Mouse (Mus musculus): ENCODE results near the gene Ltbp2.

- no peak for TF ChIP-seq POLR2A (IDR thresholded peaks at IDR 0.05; ENCODE audit: low read depth, low read length)
- TF ChIP-seq CTCF (IDR thresholded peaks at IDR 0.05; ENCODE audit: extremely low read depth, insufficient read length, insufficient replicate concordance, low read depth, low read length) = no peak
Observed at GRCm38 (mm10) chr12:84921881-84922419, 45.6 kb upstream of the Ltbp2 start.

All from small intestine, adult 2 months (tissue).